Mouse (Mus musculus): Measurements from ENCODE around the gene Gm20518. TPM values are rescaled to one million over a fixed set of nuclear protein-coding genes. Genes with fewer than 3 reads are reported as not detected.

Gm20518 gene
- total and polyA plus RNA-seq, 3 experiments, result 0.09 to 1.0 (median 0.75) TPM

DNA sequence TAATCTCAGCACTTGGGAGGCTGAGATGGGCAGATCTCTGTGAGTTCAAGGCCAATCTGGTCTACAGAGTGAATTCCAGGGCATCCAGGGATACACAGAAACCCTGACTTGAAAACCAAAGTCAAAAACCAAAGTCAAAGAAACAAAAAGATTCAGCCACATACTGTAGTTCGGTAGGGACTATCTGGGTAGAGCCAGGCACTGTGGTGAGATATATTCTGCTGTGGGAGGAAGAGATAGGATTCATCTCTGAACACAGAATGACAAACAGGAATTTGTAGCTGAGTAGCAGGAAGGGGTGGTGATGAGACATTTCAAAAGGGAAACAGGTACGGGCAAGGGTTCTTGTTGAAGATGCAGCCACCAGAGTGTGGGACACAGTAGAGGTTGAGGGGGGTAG is 63.2 kb downstream of the Gm20518 start:
- TF ChIP-seq GATA1 (IDR thresholded peaks at IDR 0.05; ENCODE audit: borderline replicate concordance, low read length) (no peak), GATA2 (IDR thresholded peaks at IDR 0.05; ENCODE audit: borderline replicate concordance, low read depth, low read length) (no peak), POLR2AphosphoS5 (IDR thresholded peaks at IDR 0.05; ENCODE audit: insufficient replicate concordance, low read depth, low read length) (no peak), TAL1 (conservative IDR thresholded peaks at IDR 0.05; ENCODE audit: low read depth, low read length) (no peak), CTCF (IDR thresholded peaks at IDR 0.05; ENCODE audit: low read depth, low read length) (no peak)
- no peak for ATAC-seq (ENCODE audit: extremely low read depth, insufficient number of reproducible peaks, low FRiP score, poor library complexity, severe bottlenecking)
- peaks cover 69% of the 10 kb centered on the region for H3K27me3 ChIP-seq (ENCODE audit: insufficient read depth, low read length)
- H3K4me1 ChIP-seq (ENCODE audit: insufficient read depth, low read depth, low read length), result peaks cover 3% of the 10 kb centered on the region; the same call in 1 of the 2 replicates
- H3K9me3 ChIP-seq (replicated peaks), result no peaks in the 10 kb centered on the region
- H3K36me3 ChIP-seq (replicated peaks), result no peaks in the 10 kb centered on the region
- H3K4me3 ChIP-seq (ENCODE audit: low read depth, low read length), result no peak overlapping the region
- DNase-seq (ENCODE audit: low spot score), result no peak

DNA sequence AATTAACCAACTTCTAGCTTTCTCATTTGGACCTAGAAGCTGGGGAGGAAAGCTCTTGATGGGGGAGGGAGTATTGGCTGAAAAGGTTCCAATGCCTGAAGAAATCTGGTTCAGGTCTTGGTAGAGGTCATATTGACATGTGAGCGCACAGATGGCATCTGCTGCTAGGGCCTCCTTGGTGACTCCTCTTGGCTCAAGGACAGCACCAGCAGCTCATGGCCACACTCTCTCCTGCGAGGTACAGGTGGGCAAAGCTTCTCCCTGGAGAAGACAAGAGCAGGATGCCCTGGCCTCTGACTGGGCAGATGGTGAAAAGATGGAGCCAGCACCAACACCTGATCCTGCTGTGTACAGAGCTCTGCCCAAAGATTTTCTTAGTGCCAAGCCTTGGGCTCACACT is 65.0 kb downstream of the Gm20518 start:
- DNase-seq (ENCODE audit: low spot score) (no peak), ATAC-seq (ENCODE audit: extremely low read depth, insufficient number of reproducible peaks, low FRiP score, poor library complexity, severe bottlenecking) (no peak)
- peaks cover 53% of the 10 kb centered on the region for H3K27me3 ChIP-seq (ENCODE audit: insufficient read depth, low read length)
- no peak for TF ChIP-seq POLR2AphosphoS5 (IDR thresholded peaks at IDR 0.05; ENCODE audit: insufficient replicate concordance, low read depth, low read length)
- TF ChIP-seq TAL1 (conservative IDR thresholded peaks at IDR 0.05; ENCODE audit: low read depth, low read length), result no peak
- TF ChIP-seq CTCF (IDR thresholded peaks at IDR 0.05; ENCODE audit: low read depth, low read length), result no peak
- TF ChIP-seq GATA2 (IDR thresholded peaks at IDR 0.05; ENCODE audit: borderline replicate concordance, low read depth, low read length), result no peak
- TF ChIP-seq GATA1 (IDR thresholded peaks at IDR 0.05; ENCODE audit: borderline replicate concordance, low read length), result no peak
- no peaks in the 10 kb centered on the region for H3K36me3 ChIP-seq (replicated peaks)
- H3K4me3 ChIP-seq (ENCODE audit: low read depth, low read length), result no peak overlapping the region
- no peaks in the 10 kb centered on the region for H3K9me3 ChIP-seq (replicated peaks)
- H3K4me1 ChIP-seq (ENCODE audit: insufficient read depth, low read depth, low read length), result no peaks in the 10 kb centered on the region

DNA sequence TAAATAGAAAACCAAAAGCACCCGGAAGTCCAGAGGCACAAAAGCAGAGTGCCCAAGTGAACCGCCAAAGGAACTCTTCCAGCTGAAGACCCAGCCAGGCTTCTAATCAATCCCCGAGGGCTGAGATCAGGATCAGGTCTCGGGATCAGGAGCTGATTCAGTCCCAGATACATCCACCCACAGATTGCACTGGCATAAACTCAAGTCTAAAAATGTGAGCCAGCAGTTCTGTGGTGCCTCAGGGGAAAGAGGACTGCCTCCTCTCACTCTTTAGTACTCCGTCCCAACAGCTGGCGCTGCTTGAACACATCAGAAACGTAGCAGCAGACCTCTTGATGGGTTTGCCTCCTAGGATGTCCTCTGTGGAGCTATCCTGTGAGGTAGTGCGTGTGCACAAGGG is 74.9 kb downstream of the Gm20518 start:
- H3K27me3 ChIP-seq (ENCODE audit: insufficient read depth, low read length), result peaks cover 58% of the 10 kb centered on the region
- no peaks in the 10 kb centered on the region for H3K36me3 ChIP-seq (replicated peaks)
- TF ChIP-seq TAL1 (conservative IDR thresholded peaks at IDR 0.05; ENCODE audit: low read depth, low read length), result no peak
- no peak for TF ChIP-seq POLR2AphosphoS5 (IDR thresholded peaks at IDR 0.05; ENCODE audit: insufficient replicate concordance, low read depth, low read length)
- no peak for TF ChIP-seq CTCF (IDR thresholded peaks at IDR 0.05; ENCODE audit: low read depth, low read length)
- TF ChIP-seq GATA1 (IDR thresholded peaks at IDR 0.05; ENCODE audit: borderline replicate concordance, low read length), result no peak
- TF ChIP-seq GATA2 (IDR thresholded peaks at IDR 0.05; ENCODE audit: borderline replicate concordance, low read depth, low read length), result no peak
- H3K4me3 ChIP-seq (ENCODE audit: low read depth, low read length), result no peak overlapping the region
- peaks cover 5% of the 10 kb centered on the region; the same call in 1 of the 2 replicates for H3K9me3 ChIP-seq (replicated peaks)
- peaks cover 5% of the 10 kb centered on the region; the same call in 1 of the 2 replicates for H3K4me1 ChIP-seq (ENCODE audit: insufficient read depth, low read depth, low read length)
- ATAC-seq (ENCODE audit: extremely low read depth, insufficient number of reproducible peaks, low FRiP score, poor library complexity, severe bottlenecking), result no peak
- DNase-seq (ENCODE audit: low spot score), result no peak

DNA sequence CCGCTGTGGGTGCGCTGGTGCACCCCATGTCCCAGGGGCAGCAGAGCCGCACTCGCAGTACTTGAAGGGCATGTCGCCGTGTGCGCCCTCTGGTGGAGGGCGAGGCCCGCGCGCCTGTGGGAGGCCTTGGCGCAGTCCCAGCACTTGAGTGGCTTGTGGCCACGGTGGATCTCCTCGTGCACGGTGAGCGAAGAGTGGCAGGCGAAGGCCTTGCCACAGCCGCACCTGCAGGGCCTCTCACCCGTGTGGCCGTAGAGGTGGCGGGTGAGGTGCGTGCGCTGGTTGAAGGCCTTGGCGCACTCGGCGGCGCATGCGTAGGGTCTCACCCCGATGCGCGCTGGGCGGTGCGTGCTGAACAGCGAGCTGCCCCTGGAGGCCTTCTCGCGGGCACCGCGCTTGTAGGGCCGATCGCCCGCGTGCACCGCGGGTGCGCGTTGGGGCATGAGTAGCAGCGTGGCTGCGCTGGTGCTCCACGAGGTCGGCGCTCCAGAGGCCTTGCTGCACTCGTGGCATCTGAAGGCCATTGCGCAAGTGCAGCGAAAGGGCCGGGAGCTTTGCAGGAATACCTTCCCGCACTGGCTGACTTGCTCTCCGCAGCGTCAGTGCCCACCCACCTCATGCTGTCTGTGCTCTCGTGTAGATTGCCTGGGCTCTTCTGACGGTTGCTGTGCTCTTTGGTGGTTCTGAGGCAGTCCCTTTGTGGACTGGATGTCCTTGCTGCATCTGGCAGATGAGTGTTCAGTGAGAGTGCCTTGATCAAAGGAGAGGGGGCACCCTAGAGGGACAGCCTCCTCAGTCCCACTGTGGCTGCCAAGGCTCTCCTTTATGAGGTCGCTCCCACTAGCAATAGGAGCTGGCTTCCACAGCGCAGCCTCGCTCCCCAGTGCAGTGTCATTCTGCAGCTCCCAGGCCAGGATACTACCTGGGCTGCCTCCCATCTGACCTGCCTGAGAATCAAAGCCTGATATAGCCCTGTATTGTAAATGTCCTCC is 75.8 kb downstream of the Gm20518 start:
- no peak for ATAC-seq (ENCODE audit: extremely low read depth, insufficient number of reproducible peaks, low FRiP score, poor library complexity, severe bottlenecking)
- peaks cover 56% of the 10 kb centered on the region for H3K27me3 ChIP-seq (ENCODE audit: insufficient read depth, low read length)
- H3K4me1 ChIP-seq (ENCODE audit: insufficient read depth, low read depth, low read length), result peaks cover 5% of the 10 kb centered on the region; the same call in 1 of the 2 replicates
- no peak for DNase-seq (ENCODE audit: low spot score)
- peaks cover 5% of the 10 kb centered on the region; the same call in 1 of the 2 replicates for H3K9me3 ChIP-seq (replicated peaks)
- H3K4me3 ChIP-seq (ENCODE audit: low read depth, low read length), result peak overlapping the region; percentile 11; the same call in 1 of the 2 replicates
- no peaks in the 10 kb centered on the region for H3K36me3 ChIP-seq (replicated peaks)
- TF ChIP-seq GATA1 (IDR thresholded peaks at IDR 0.05; ENCODE audit: borderline replicate concordance, low read length) (no peak), GATA2 (IDR thresholded peaks at IDR 0.05; ENCODE audit: borderline replicate concordance, low read depth, low read length) (no peak), CTCF (IDR thresholded peaks at IDR 0.05; ENCODE audit: low read depth, low read length) (peak; percentile 74), TAL1 (conservative IDR thresholded peaks at IDR 0.05; ENCODE audit: low read depth, low read length) (no peak), POLR2AphosphoS5 (IDR thresholded peaks at IDR 0.05; ENCODE audit: insufficient replicate concordance, low read depth, low read length) (no peak)

DNA sequence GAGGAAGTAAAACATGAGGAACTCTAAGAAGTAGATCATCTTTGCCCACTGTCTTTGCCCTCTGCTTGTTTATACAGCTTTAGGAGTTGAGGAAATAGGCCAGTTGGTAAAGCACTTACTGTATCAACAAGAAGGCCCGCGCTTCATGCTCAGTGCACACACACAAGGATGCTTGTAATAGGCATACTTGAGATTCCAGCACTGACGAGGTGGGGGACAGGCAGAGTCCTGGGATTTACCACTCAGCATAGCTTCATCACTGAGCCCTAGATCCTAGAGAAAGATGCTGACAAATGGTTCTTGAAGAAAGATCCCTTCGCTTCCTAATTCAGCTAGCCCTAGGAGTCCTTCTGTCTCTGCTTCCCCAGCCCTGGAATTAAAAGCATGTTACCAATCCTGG is 78.3 kb downstream of the Gm20518 start:
- H3K4me1 ChIP-seq (ENCODE audit: insufficient read depth, low read depth, low read length), result peaks cover 5% of the 10 kb centered on the region; the same call in 1 of the 2 replicates
- no peaks in the 10 kb centered on the region for H3K36me3 ChIP-seq (replicated peaks)
- ATAC-seq (ENCODE audit: extremely low read depth, insufficient number of reproducible peaks, low FRiP score, poor library complexity, severe bottlenecking) (no peak), DNase-seq (ENCODE audit: low spot score) (no peak)
- H3K4me3 ChIP-seq (ENCODE audit: low read depth, low read length), result no peak overlapping the region
- no peak for TF ChIP-seq POLR2AphosphoS5 (IDR thresholded peaks at IDR 0.05; ENCODE audit: insufficient replicate concordance, low read depth, low read length)
- peaks cover 63% of the 10 kb centered on the region for H3K27me3 ChIP-seq (ENCODE audit: insufficient read depth, low read length)
- peaks cover 5% of the 10 kb centered on the region; the same call in 1 of the 2 replicates for H3K9me3 ChIP-seq (replicated peaks)

DNA sequence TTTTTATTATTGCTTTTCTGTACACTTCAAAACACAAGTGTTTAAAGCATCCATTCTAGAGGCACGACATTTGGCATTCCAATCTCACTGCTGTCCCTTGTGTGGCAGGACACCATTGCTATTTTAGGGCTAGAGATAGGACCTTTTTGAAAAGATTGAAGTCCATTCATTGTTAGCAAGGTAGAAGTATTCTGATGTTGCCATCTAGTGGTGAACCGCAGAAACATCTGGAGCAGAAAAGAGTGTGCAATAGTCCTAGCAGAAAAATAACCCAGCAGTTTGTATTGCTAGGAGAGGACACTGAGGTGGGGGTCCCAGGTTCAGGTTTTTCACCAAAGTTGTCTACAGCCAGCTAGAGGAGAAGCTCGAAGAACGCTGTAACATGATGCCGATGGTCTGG is 79.4 kb downstream of the Gm20518 start:
- Histone ChIP-seq H3K4me1 (ENCODE audit: insufficient read depth, low read depth, low read length) (peaks cover 5% of the 10 kb centered on the region; the same call in 1 of the 2 replicates), H3K9me3 (replicated peaks) (peaks cover 5% of the 10 kb centered on the region; the same call in 1 of the 2 replicates), H3K36me3 (replicated peaks) (no peaks in the 10 kb centered on the region), H3K4me3 (ENCODE audit: low read depth, low read length) (no peak overlapping the region), H3K27me3 (ENCODE audit: insufficient read depth, low read length) (peaks cover 71% of the 10 kb centered on the region)
- TF ChIP-seq CTCF (IDR thresholded peaks at IDR 0.05; ENCODE audit: low read depth, low read length), result peak; percentile 40; the same call in 1 of the 2 replicates
- no peak for TF ChIP-seq POLR2AphosphoS5 (IDR thresholded peaks at IDR 0.05; ENCODE audit: insufficient replicate concordance, low read depth, low read length)
- TF ChIP-seq GATA2 (IDR thresholded peaks at IDR 0.05; ENCODE audit: borderline replicate concordance, low read depth, low read length), result no peak
- DNase-seq (ENCODE audit: low spot score) (peak; percentile 45), ATAC-seq (ENCODE audit: extremely low read depth, insufficient number of reproducible peaks, low FRiP score, poor library complexity, severe bottlenecking) (no peak; the same call in 1 of the 2 replicates)
